Mouse (Mus musculus) CD4-positive, CD25-positive, alpha-beta regulatory T cell, adult 2 months (primary cell): ENCODE data around the gene Hspa12b.

Source experiments
- DNase-seq: peaks from one replicate; pipeline ENCODE4 v3.0.0-alpha.2; 2012; ENCODE audit warnings: low read depth, low spot score

The Hspa12b gene

GRCm38 (mm10) chr2:131148353-131149253, 21.5 kb downstream of the Hspa12b start:
- no peak for DNase-seq

GRCm38 (mm10) chr2:131149254-131149578, 22.1 kb downstream of the Hspa12b start:
- DNase-seq = no peak

GRCm38 (mm10) chr2:131152166-131152730, 25.2 kb downstream of the Hspa12b start:
- no peak for DNase-seq

GRCm38 (mm10) chr2:131154036-131154435, 27.0 kb downstream of the Hspa12b start:
- DNase-seq = no peak

GRCm38 (mm10) chr2:131156987-131157386, 29.9 kb downstream of the Hspa12b start:
- DNase-seq = no peak

GRCm38 (mm10) chr2:131159491-131159910, 32.4 kb downstream of the Hspa12b start:
- DNase-seq = peak; percentile 54

GRCm38 (mm10) chr2:131159938-131160581, 33.0 kb downstream of the Hspa12b start, which contains the start of gene 1700037H04Rik:
1700037H04Rik (minus strand) TSS chr2:131160081.
- peak; percentile 99 for DNase-seq

- DNase-seq = peak; percentile 54
Measured at GRCm38 (mm10) chr2:131160671-131161111, 33.6 kb downstream of the Hspa12b start.

DNA sequence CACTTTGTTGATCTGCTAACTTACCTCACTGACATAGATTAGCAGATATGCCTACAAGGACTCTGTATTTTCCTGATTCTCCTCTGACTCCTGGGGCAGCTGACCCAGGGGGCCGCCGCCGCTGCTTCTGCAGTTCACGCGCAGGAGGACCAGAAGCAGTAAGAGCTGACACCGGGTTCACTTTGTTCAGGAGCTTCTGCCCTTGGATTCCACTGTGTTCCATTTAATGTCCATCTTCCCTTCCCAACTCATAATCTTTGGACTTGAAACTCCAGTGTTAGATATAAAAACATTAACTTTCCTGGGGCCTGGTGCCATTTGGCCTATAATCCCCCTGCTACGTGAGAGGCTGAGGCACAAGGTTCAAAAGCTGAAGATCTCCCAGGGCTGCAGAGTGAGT, 36.8 kb downstream of the Hspa12b start:
- no peak for DNase-seq

GRCm38 (mm10) chr2:131166172-131166571, 39.1 kb downstream of the Hspa12b start:
- DNase-seq = no peak

GRCm38 (mm10) chr2:131167984-131168383, 40.9 kb downstream of the Hspa12b start:
- no peak for DNase-seq

DNA sequence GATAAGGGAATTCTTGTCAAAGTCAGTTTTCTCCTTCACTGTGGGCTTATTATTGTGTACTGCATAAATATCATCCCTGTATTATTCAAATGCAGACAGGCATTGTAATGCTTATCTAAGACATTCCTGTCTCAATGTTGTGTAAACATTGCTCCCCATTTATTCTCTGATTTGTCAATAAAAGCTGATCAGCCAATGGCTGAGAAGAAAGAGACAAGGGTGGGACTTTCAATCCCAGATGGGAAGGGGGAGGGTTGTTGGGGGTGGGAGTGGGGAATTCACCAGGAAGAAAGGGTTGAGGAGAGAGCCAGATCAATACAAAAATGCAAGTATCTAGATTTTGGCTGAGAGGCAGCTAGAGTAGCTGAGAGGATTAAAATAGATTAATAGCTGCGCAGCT, 41.8 kb downstream of the Hspa12b start:
- DNase-seq = no peak

GRCm38 (mm10) chr2:131170936-131171335, 43.9 kb downstream of the Hspa12b start:
- DNase-seq = no peak

DNA sequence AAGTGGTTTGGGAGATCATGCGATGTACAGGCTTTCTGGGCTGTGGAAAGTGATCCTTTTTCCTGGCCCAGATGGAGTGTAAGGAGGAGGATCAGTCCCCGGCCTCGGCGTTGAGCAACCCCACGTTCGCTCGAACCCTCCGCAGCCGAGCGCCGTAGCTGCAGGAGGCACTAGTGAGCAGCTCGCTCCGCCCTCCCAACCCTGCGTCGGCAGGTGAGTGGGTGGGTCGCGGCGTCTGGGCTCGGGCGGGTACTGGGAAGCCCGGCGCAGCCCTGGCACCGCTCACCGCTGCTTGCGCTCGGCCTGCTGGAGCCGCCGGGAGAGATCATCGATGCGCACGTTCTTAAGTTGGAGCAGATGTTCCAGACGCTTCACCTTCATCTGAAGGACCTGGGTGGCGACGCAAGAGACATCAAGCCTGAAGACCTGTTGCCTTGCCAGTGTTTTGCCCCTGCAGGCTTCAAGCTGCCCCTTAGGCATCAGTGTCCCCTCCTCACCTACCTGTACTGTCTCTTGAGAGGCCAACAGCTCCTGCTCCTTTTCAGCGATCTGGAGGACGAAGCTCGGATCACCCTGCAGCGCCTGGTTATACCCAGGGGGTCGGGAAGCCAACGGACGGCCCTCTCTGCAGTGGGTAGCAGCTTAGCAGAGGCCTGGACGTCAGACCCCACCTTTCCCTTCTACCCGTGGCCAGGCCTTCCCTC, 44.5 kb downstream of the Hspa12b start:
- DNase-seq = peak; percentile 67

- DNase-seq = no peak
Measured at GRCm38 (mm10) chr2:131172322-131172721, 45.2 kb downstream of the Hspa12b start.

DNA sequence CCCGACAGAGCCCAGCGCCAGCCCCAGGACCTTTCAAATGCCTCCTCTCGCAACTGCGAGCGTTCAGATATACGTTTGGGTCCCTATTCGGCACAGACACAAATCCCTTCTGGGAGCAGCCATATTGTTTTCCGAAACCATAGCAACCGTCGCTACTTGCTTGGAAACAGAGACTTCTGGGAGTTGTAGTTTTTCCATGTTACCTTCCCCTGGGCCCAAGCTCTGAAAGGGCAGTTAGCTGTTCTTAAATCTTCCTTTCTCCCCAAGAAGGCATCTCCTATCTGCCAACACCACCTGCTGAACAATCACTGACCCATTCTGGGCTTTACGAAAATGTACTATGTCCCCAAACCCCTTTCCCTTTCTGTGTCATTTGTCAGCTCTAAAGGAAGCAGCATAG, 47.6 kb downstream of the Hspa12b start:
- peak; percentile 90 for DNase-seq

DNA sequence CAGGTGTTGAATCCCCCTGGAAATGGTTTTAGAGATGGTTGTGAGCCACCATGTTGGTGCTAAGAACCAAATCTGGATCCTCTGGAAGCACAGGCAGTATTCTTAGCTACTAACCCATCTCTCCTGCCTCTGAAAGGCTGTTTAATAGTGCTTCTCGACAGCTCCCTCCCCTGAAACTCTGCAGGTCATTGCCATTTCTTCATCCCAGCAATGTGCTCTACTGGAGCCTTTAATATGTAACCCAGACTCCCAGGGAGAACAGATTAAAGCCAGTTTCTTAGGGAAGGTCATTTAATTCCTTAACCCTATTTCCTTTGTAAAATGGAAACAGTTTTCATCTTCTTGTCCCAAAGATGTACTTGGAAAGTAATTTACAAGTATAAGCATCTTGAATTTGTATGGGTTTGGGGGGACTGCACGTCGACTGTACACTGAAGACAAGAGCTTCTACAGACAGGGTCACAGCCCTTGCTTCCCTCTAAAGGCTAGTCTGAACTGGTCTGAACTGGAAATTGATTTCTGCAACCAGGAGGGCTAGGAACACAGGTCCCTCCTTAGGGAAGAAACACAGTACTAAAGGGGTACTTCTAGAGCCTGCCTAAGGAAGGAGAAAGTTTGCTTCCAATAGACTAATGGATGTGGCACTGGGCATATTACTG, 48.3 kb downstream of the Hspa12b start:
- no peak for DNase-seq

GRCm38 (mm10) chr2:131175945-131176309, 48.8 kb downstream of the Hspa12b start:
- no peak for DNase-seq

GRCm38 (mm10) chr2:131176491-131176890, 49.4 kb downstream of the Hspa12b start:
- DNase-seq = no peak

- no peak for DNase-seq
Measured at GRCm38 (mm10) chr2:131177932-131178331, 50.9 kb downstream of the Hspa12b start.

GRCm38 (mm10) chr2:131178828-131179245, 51.8 kb downstream of the Hspa12b start:
- no peak for DNase-seq
